Mouse (Mus musculus) stomach, embryonic 16.5 days (tissue): ENCODE measurements around the gene Itga5. TPM values are rescaled to one million over a fixed set of nuclear protein-coding genes. Genes with fewer than 3 reads are reported as not detected.

Source experiments
- ATAC-seq: fragments of 200-750 bp; cut with Nextera tagmentation; 2 replicates; pipeline ENCODE4 v1.8.0; 2017; ENCODE audit warnings: moderate number of reproducible peaks, moderate TSS enrichment; ENCODE audit not compliant: insufficient read depth, low FRiP score
- H3K27ac ChIP-seq: fragments of 300-500 bp; sonication (generic); 2 replicates; pipeline ENCODE4 v1.5.1; 2014; ENCODE audit warnings: low read length
- H3K27me3 ChIP-seq: fragments of 300-500 bp; sonication (generic); 2 replicates; pipeline ENCODE4 v1.6.1; 2014; ENCODE audit warnings: low read length, control low read depth, mixed read lengths; ENCODE audit not compliant: control insufficient read depth, insufficient read depth
- H3K36me3 ChIP-seq: fragments of 300-500 bp; sonication (generic); 2 replicates; pipeline ENCODE4 v1.6.1; 2014; ENCODE audit warnings: low read length; ENCODE audit not compliant: control insufficient read depth, insufficient read depth
- H3K4me1 ChIP-seq: fragments of 300-500 bp; sonication (generic); 2 replicates; pipeline ENCODE4 v1.6.1; 2014; ENCODE audit warnings: low read length, control low read depth, mixed read lengths; ENCODE audit not compliant: control insufficient read depth, insufficient read depth
- H3K4me2 ChIP-seq: fragments of 300-500 bp; sonication (generic); 2 replicates; pipeline ENCODE4 v1.6.1; 2014; ENCODE audit warnings: low read depth, low read length, mixed read lengths
- H3K4me3 ChIP-seq: fragments of 300-500 bp; sonication (generic); replicated peaks from 2 replicates; pipeline ENCODE4 v1.5.1; 2014; ENCODE audit warnings: mild to moderate bottlenecking, low read length
- H3K9ac ChIP-seq: fragments of 300-500 bp; sonication (generic); 2 replicates; pipeline ENCODE4 v1.6.1; 2014; ENCODE audit warnings: low read length
- H3K9me3 ChIP-seq: fragments of 300-500 bp; sonication (generic); replicated peaks from 2 replicates; pipeline ENCODE4 v1.6.1; 2016; ENCODE audit warnings: low read length, control low read depth; ENCODE audit not compliant: control insufficient read depth
- WGBS: fragments of 180-500 bp; shearing (Covaris S2); extraction: QIAGEN DNeasy Blood & Tissue Kit; methylation state at CpG from one replicate; pipeline ENCODE4 v1.1.7; 2014; 5-methylcytosine and 5-hydroxymethylcytosine counted together
- polyA plus RNA-seq: library from polyadenylated mRNA; unstranded; fragments of >200 nt; fragmentation: Nextera tagmentation; extraction: Ambion mirVana; gene quantifications from 2 replicates; pipeline ENCODE4 v1.2.1, GENCODE M21; 2015

Itga5 gene
- polyA plus RNA-seq, 1 experiment from 2014 or later, result 59.0 TPM

- no peaks in the 10 kb centered on the region for H3K27me3 ChIP-seq
- H3K9ac ChIP-seq, result peak overlapping the region; percentile 28; the same call in 1 of the 2 replicates
- 91% methylated on average over 5 of the region's 5 CpGs for whole genome bisulfite sequencing
- H3K4me1 ChIP-seq, result peaks cover 24% of the 10 kb centered on the region; the same call in 1 of the 2 replicates
- no peaks in the 10 kb centered on the region for H3K9me3 ChIP-seq
- no peak overlapping the region for H3K4me3 ChIP-seq
- H3K36me3 ChIP-seq, result no peaks in the 10 kb centered on the region
- H3K27ac ChIP-seq, result no peak overlapping the region
- no peak for ATAC-seq
- H3K4me2 ChIP-seq, result no peak overlapping the region
Measured at GRCm38 (mm10) chr15:103359869-103360602, 6.5 kb downstream of the Itga5 start.

DNA sequence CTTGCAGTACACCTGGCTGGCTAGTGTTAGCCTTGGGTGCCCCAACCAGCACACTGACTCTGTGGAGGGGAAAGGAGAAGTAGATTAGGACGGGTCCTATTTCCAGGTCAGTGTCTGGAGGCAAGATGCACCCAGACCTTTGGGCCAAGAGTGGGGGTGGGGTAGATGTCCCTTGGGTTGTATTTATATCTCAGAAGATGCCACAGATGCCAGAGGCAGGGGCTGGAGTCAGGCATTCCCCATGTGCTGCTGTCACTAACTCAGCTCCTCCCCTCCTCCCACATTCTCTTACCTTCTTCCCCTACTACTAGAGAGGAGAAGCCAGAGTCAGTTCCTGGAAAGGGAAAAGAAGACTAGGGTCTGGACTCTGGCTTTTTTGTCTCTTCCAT is 7.4 kb downstream of the Itga5 start:
- no peaks in the 10 kb centered on the region for H3K9me3 ChIP-seq
- ATAC-seq, result no peak
- H3K4me1 ChIP-seq, result peaks cover 15% of the 10 kb centered on the region; the same call in 1 of the 2 replicates
- no peak overlapping the region for H3K4me3 ChIP-seq
- WGBS, result 45% methylated on average over 1 of the region's 1 CpGs
- no peak overlapping the region for H3K27ac ChIP-seq
- no peak overlapping the region for H3K4me2 ChIP-seq
- H3K27me3 ChIP-seq, result no peaks in the 10 kb centered on the region
- no peak overlapping the region for H3K9ac ChIP-seq
- H3K36me3 ChIP-seq, result no peaks in the 10 kb centered on the region

GRCm38 (mm10) chr15:103358278-103359121 is 8.1 kb downstream of the Itga5 start:
- WGBS, result 37% methylated on average over 4 of the region's 4 CpGs
- Histone ChIP-seq H3K4me3 (no peak overlapping the region), H3K4me1 (peaks cover 14% of the 10 kb centered on the region; the same call in 1 of the 2 replicates), H3K4me2 (no peak overlapping the region), H3K9ac (no peak overlapping the region), H3K9me3 (no peaks in the 10 kb centered on the region), H3K27ac (no peak overlapping the region; the same call in 1 of the 2 replicates), H3K27me3 (no peaks in the 10 kb centered on the region), H3K36me3 (no peaks in the 10 kb centered on the region)
- ATAC-seq, result peak; percentile 57

- Histone ChIP-seq H3K27ac (no peak overlapping the region), H3K9ac (no peak overlapping the region), H3K9me3 (no peaks in the 10 kb centered on the region), H3K4me3 (no peak overlapping the region), H3K27me3 (no peaks in the 10 kb centered on the region), H3K36me3 (no peaks in the 10 kb centered on the region), H3K4me1 (peaks cover 14% of the 10 kb centered on the region; the same call in 1 of the 2 replicates), H3K4me2 (no peak overlapping the region)
- ATAC-seq, result no peak
- 84% methylated on average over 4 of the region's 4 CpGs for WGBS
Measured at GRCm38 (mm10) chr15:103357817-103358216, 8.7 kb downstream of the Itga5 start.

DNA sequence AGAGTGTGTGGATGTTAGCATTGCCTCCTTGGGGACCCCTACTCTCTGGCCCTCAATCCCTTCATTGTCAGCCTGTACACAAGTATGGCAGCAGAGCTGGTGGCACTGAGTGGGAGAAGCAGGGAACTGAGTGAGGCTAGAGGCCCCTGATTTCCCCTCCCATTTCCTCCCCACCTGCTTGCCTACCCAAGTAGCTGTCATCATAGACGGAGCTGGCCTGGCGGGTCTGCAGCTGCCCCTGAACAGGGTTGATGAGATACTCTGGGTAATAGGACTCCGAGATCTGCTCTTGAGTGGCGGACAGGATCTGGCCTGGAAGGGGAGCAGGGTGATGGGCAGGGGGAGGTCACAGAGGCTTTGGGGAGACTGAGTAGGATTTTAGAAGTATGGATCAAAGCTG is 10.4 kb downstream of the Itga5 start:
- Histone ChIP-seq H3K36me3 (no peaks in the 10 kb centered on the region), H3K9me3 (no peaks in the 10 kb centered on the region), H3K9ac (no peak overlapping the region), H3K4me3 (no peak overlapping the region), H3K27me3 (no peaks in the 10 kb centered on the region), H3K4me1 (peaks cover 11% of the 10 kb centered on the region; the same call in 1 of the 2 replicates), H3K27ac (no peak overlapping the region), H3K4me2 (no peak overlapping the region)
- ATAC-seq, result no peak
- WGBS, result 67% methylated on average over 4 of the region's 4 CpGs

GRCm38 (mm10) chr15:103355420-103355819 is 11.1 kb downstream of the Itga5 start:
- H3K36me3 ChIP-seq, result no peaks in the 10 kb centered on the region
- no peaks in the 10 kb centered on the region for H3K27me3 ChIP-seq
- no peak overlapping the region for H3K4me3 ChIP-seq
- H3K9me3 ChIP-seq, result no peaks in the 10 kb centered on the region
- no peak overlapping the region for H3K9ac ChIP-seq
- 82% methylated on average over 4 of the region's 4 CpGs for WGBS
- no peak overlapping the region for H3K4me2 ChIP-seq
- no peak for ATAC-seq
- H3K27ac ChIP-seq, result no peak overlapping the region
- H3K4me1 ChIP-seq, result peaks cover 11% of the 10 kb centered on the region; the same call in 1 of the 2 replicates

GRCm38 (mm10) chr15:103354690-103355089 is 11.9 kb downstream of the Itga5 start:
- Histone ChIP-seq H3K9me3 (no peaks in the 10 kb centered on the region), H3K27ac (no peak overlapping the region), H3K4me2 (no peak overlapping the region), H3K4me3 (no peak overlapping the region), H3K36me3 (0 out of 2 replicates have a peak, but pooled peaks cover 1% of the 10 kb centered on the region), H3K9ac (no peak overlapping the region), H3K4me1 (peaks cover 7% of the 10 kb centered on the region; the same call in 1 of the 2 replicates), H3K27me3 (no peaks in the 10 kb centered on the region)
- no peak for ATAC-seq
- WGBS, result 86% methylated on average over 2 of the region's 2 CpGs

DNA sequence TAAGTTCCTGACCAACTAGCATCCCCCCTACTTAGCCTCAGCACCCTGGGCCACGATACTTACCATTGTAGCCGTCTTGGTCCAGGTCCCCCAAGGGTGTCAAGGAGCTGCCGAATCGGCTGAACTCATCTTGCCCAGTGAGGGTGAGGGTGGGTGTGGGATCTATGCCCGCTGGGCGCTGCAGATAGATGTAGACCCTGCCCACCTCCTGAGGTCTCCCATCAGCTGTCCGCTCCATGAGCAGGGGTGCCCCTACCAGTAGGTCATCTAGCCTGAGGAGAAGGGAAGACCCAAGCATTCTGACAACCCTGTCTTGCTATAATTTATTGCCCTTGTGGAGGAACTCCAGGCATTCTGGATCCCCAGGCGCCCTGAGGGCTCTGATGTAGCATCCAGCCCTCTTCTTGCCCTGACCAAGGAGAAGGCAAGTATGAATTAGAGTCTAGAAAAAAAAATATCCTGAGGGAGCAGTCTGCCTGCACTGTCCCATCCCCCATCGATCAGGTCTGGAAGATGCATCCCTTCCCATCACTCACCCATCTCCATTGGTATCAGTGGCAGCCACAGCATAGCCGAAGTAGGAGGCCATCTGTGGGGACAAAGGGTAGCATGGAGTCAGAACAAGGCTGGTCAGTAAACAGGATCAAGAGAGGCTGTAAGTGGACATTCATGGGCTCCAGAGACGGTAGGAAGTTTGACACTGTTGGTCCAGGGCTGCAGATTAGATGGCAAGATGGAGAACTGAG is 12.9 kb downstream of the Itga5 start:
- WGBS, result 89% methylated on average over 11 of the region's 11 CpGs
- H3K36me3 ChIP-seq, result peaks cover 8% of the 10 kb centered on the region
- no peak overlapping the region for H3K4me3 ChIP-seq
- H3K27me3 ChIP-seq, result no peaks in the 10 kb centered on the region
- no peak for ATAC-seq
- H3K4me1 ChIP-seq, result no peaks in the 10 kb centered on the region
- no peaks in the 10 kb centered on the region for H3K9me3 ChIP-seq
- H3K27ac ChIP-seq, result no peak overlapping the region
- H3K9ac ChIP-seq, result no peak overlapping the region
- no peak overlapping the region for H3K4me2 ChIP-seq
